Mouse (Mus musculus) midbrain, embryonic 12.5 days (tissue): ENCODE results near the gene Tmem108. TPM values are rescaled to one million over a fixed set of nuclear protein-coding genes. Genes with fewer than 3 reads are reported as not detected.
A peak's percentile ranks its signal among the peaks of the same experiment; 100 is the strongest.

Experiments
- ATAC-seq: fragments of 200-750 bp; cut with Nextera tagmentation; 2 replicates; pipeline ENCODE4 v1.8.0; 2017; ENCODE audit warnings: low read depth, moderate TSS enrichment, moderate library complexity; ENCODE audit not compliant: low FRiP score
- H3K27ac ChIP-seq: fragments of 300-500 bp; sonication (generic); replicated peaks from 2 replicates; pipeline ENCODE4 v1.5.1; 2016; ENCODE audit warnings: mild to moderate bottlenecking
- H3K27me3 ChIP-seq: fragments of 300-500 bp; sonication (generic); 2 replicates; pipeline ENCODE4 v1.6.1; 2016; ENCODE audit warnings: mild to moderate bottlenecking
- H3K36me3 ChIP-seq: fragments of 300-500 bp; sonication (generic); 2 replicates; pipeline ENCODE4 v1.6.1; 2016
- H3K4me1 ChIP-seq: fragments of 300-500 bp; sonication (generic); 2 replicates; pipeline ENCODE4 v1.6.1; 2016
- H3K4me2 ChIP-seq: fragments of 300-500 bp; sonication (generic); replicated peaks from 2 replicates; pipeline ENCODE4 v1.6.1; 2016; ENCODE audit warnings: mild to moderate bottlenecking, moderate library complexity
- H3K4me3 ChIP-seq: fragments of 300-500 bp; sonication (generic); 2 replicates; pipeline ENCODE4 v1.5.1; 2016; ENCODE audit warnings: mild to moderate bottlenecking
- H3K9ac ChIP-seq: fragments of 300-500 bp; sonication (generic); replicated peaks from 2 replicates; pipeline ENCODE4 v1.6.1; 2016; ENCODE audit warnings: mild to moderate bottlenecking, moderate library complexity
- H3K9me3 ChIP-seq: fragments of 300-500 bp; sonication (generic); 2 replicates; pipeline ENCODE4 v1.6.1; 2016; ENCODE audit warnings: mild to moderate bottlenecking
- WGBS: fragments of 180-500 bp; shearing (Covaris S2); methylation state at CpG from one replicate; pipeline ENCODE4 v1.1.7; 2016; 5-methylcytosine and 5-hydroxymethylcytosine counted together
- polyA plus RNA-seq: library from polyadenylated mRNA; unstranded; fragments of >200 nt; fragmentation: Nextera tagmentation; extraction: Ambion mirVana; gene quantifications from 2 replicates; pipeline ENCODE4 v1.2.1, GENCODE M21; 2016

Tmem108 gene
- polyA plus RNA-seq, 1 experiment from 2014 or later = 14.0 TPM

GRCm38 (mm10) chr9:103597861-103598260, 163.8 kb downstream of the Tmem108 start:
- H3K9me3 ChIP-seq = 0 out of 2 replicates have a peak, but pooled peaks cover 6% of the 10 kb centered on the region
- peaks cover 3% of the 10 kb centered on the region; the same call in 1 of the 2 replicates for H3K27me3 ChIP-seq
- no peak overlapping the region for H3K9ac ChIP-seq
- WGBS = 90% methylated on average over 2 of the region's 2 CpGs
- H3K27ac ChIP-seq = no peak overlapping the region
- no peaks in the 10 kb centered on the region for H3K36me3 ChIP-seq
- no peak overlapping the region for H3K4me3 ChIP-seq
- H3K4me1 ChIP-seq = peaks cover 20% of the 10 kb centered on the region
- ATAC-seq = no peak
- no peak overlapping the region for H3K4me2 ChIP-seq

DNA sequence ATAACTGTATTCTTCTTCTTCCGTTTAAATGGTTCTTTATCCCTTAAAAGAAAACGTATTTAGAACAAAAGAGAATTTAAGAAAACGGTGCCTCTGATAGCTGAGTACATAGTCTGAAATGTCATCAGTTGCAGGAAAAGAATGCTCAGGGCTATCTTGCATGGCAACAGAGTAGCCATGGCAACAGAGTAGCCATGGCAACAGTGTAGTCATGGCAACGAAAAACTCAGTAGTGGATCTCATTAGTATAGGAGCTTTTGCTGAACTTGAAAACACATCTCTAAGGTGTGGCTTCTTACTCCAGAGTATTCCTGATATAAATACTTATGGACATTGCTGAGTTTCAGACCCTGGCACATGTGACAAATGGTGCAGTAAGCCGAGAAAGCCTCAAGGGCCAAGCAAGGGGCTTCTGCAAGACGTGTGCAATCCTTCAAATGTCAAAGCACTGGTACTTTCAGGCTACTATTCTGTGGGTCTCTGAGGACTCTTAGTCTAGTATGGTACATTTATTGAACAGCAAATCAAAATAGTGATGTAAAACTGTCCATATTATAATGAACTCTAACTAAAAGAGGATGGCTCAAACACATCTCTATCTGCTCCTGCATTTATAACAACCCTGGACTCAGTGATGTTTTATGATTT, 166.3 kb downstream of the Tmem108 start:
- Histone ChIP-seq H3K27ac (peak overlapping the region; percentile 35; the same call in 1 of the 2 replicates), H3K4me3 (no peak overlapping the region), H3K36me3 (no peaks in the 10 kb centered on the region), H3K27me3 (peaks cover 3% of the 10 kb centered on the region; the same call in 1 of the 2 replicates), H3K9me3 (0 out of 2 replicates have a peak, but pooled peaks cover 6% of the 10 kb centered on the region), H3K9ac (no peak overlapping the region), H3K4me1 (peaks cover 20% of the 10 kb centered on the region), H3K4me2 (no peak overlapping the region)
- 29% methylated on average over 6 of the region's 6 CpGs for WGBS
- ATAC-seq = peak; percentile 91

- ATAC-seq = 0 out of 2 replicates have a peak, but pooled peaks have one; percentile 38
- peaks cover 3% of the 10 kb centered on the region; the same call in 1 of the 2 replicates for H3K27me3 ChIP-seq
- peak overlapping the region; percentile 55 for H3K27ac ChIP-seq
- 84% methylated on average over 7 of the region's 7 CpGs for WGBS
- 0 out of 2 replicates have a peak, but pooled peaks cover 6% of the 10 kb centered on the region for H3K9me3 ChIP-seq
- no peak overlapping the region for H3K4me2 ChIP-seq
- peaks cover 20% of the 10 kb centered on the region for H3K4me1 ChIP-seq
- H3K4me3 ChIP-seq = no peak overlapping the region
- H3K36me3 ChIP-seq = no peaks in the 10 kb centered on the region
- no peak overlapping the region for H3K9ac ChIP-seq
These were observed 167.0 kb downstream of the Tmem108 start for GRCm38 (mm10) chr9:103594423-103595189.

- Histone ChIP-seq H3K9me3 (0 out of 2 replicates have a peak, but pooled peaks cover 6% of the 10 kb centered on the region), H3K9ac (no peak overlapping the region), H3K4me1 (peaks cover 20% of the 10 kb centered on the region), H3K4me3 (no peak overlapping the region), H3K27ac (no peak overlapping the region), H3K4me2 (no peak overlapping the region), H3K27me3 (peaks cover 3% of the 10 kb centered on the region; the same call in 1 of the 2 replicates), H3K36me3 (no peaks in the 10 kb centered on the region)
- WGBS = 43% methylated on average over 4 of the region's 4 CpGs
- ATAC-seq = no peak
These were observed 168.6 kb downstream of the Tmem108 start for GRCm38 (mm10) chr9:103593079-103593478.

DNA sequence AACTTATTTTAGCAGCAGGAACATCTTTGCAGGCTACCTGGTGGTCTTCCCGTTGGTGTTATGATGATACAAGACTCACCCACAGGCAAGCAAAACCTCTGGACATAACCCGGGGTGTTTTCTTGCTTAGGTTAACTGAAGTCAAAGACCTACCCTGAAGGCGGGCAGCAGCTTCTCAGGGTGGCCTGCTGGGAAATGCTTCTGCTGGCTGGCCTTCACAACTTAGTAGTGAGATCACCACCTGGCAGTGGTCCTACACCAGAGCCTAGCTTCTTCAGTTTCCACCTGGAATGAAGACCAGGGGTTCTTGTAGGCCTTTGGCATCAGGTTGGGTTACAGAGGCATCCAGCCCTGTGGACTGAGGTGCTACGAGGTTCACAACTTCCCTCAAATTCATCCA, 169.7 kb downstream of the Tmem108 start:
- no peaks in the 10 kb centered on the region; the same call in 1 of the 2 replicates for H3K27me3 ChIP-seq
- peaks cover 20% of the 10 kb centered on the region for H3K4me1 ChIP-seq
- no peaks in the 10 kb centered on the region for H3K36me3 ChIP-seq
- H3K9me3 ChIP-seq = 0 out of 2 replicates have a peak, but pooled peaks cover 2% of the 10 kb centered on the region
- ATAC-seq = no peak
- H3K27ac ChIP-seq = no peak overlapping the region
- no peak overlapping the region for H3K9ac ChIP-seq
- no peak overlapping the region for H3K4me2 ChIP-seq
- 90% methylated on average over 4 of the region's 4 CpGs for WGBS
- H3K4me3 ChIP-seq = no peak overlapping the region

DNA sequence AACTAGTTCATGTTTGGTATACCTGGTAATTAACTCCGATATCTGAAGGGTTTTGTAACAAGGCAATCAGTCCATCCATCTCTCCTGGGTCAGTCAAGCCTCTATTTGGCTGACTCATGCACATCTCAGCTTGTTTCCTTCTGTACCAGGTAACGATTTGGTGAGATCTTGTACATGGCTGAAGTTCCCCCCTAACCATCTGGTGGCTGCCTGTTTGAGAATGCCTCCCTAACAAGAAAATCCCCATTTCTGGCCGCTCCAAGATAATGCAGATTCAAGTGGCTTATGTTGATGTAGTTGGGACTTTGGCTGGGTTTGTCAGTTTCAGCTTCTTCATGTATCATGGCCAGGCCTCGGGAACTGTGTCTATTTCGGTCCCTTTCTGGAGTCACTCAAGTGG, 170.8 kb downstream of the Tmem108 start:
- Histone ChIP-seq H3K4me3 (no peak overlapping the region), H3K9me3 (peaks cover 6% of the 10 kb centered on the region; the same call in 1 of the 2 replicates), H3K9ac (no peak overlapping the region), H3K4me2 (no peak overlapping the region), H3K27ac (no peak overlapping the region), H3K4me1 (peaks cover 20% of the 10 kb centered on the region), H3K27me3 (no peaks in the 10 kb centered on the region; the same call in 1 of the 2 replicates), H3K36me3 (no peaks in the 10 kb centered on the region)
- 94% methylated on average over 5 of the region's 5 CpGs for WGBS
- no peak for ATAC-seq

- Histone ChIP-seq H3K27me3 (no peaks in the 10 kb centered on the region; the same call in 1 of the 2 replicates), H3K9ac (no peak overlapping the region), H3K9me3 (peaks cover 6% of the 10 kb centered on the region; the same call in 1 of the 2 replicates), H3K4me3 (no peak overlapping the region), H3K36me3 (no peaks in the 10 kb centered on the region), H3K27ac (no peak overlapping the region), H3K4me2 (no peak overlapping the region), H3K4me1 (no peaks in the 10 kb centered on the region)
- ATAC-seq = peak; percentile 44; the same call in 1 of the 2 replicates
- WGBS = 79% methylated on average over 4 of the region's 4 CpGs
These were observed 176.8 kb downstream of the Tmem108 start for GRCm38 (mm10) chr9:103584865-103585264.

- Histone ChIP-seq H3K9ac (no peak overlapping the region), H3K4me2 (no peak overlapping the region), H3K27ac (no peak overlapping the region), H3K36me3 (no peaks in the 10 kb centered on the region), H3K27me3 (peaks cover 4% of the 10 kb centered on the region; the same call in 1 of the 2 replicates), H3K4me1 (no peaks in the 10 kb centered on the region), H3K4me3 (no peak overlapping the region), H3K9me3 (peaks cover 6% of the 10 kb centered on the region; the same call in 1 of the 2 replicates)
- no peak for ATAC-seq
- 93% methylated on average over 10 of the region's 10 CpGs for WGBS
These were observed 179.2 kb downstream of the Tmem108 start for GRCm38 (mm10) chr9:103582249-103582961.

DNA sequence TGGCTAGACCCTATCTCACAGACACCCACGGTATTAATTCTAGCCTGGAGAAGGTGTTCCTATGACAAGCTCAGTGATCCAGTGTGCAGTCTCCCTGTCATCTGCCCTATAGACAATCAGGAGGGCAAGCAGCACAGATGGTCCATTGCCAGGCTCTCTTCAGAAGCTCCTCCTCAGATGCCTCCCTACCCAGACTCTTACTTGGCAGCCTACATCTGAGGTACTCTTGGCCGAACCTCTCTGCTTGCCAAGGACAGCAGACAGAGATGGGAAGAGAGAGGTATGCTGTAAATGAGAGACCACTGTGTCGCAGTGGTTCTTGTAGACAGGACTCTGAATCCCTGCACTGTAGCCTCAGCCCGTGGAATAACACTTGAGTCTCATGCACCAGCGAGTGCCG, 181.0 kb downstream of the Tmem108 start:
- Histone ChIP-seq H3K4me2 (no peak overlapping the region), H3K27me3 (peaks cover 9% of the 10 kb centered on the region; the same call in 1 of the 2 replicates), H3K36me3 (no peaks in the 10 kb centered on the region), H3K27ac (no peak overlapping the region), H3K4me1 (peaks cover under 1% of the 10 kb centered on the region; the same call in 1 of the 2 replicates), H3K9ac (no peak overlapping the region), H3K4me3 (no peak overlapping the region), H3K9me3 (no peaks in the 10 kb centered on the region)
- ATAC-seq = no peak
- WGBS = 94% methylated on average over 6 of the region's 6 CpGs

DNA sequence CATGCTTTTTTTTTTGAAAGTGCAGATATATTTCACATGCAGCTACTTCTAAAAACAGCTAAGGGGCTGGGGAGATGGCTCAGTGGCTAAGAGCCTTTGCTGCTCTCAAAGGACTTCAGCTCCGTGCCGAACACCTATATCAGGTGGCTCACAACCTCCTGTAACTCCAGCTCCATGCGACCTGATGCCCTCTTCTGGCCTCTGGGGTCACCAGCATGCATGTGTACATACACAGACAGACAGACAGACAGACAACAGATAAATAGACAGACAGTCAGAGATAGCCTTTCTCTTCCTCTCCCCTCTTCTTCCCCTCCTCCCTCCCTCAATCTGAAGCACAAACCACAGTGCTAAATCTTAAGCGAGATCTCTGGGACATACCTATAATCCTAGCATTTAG, 181.5 kb downstream of the Tmem108 start:
- WGBS = 90% methylated on average over 4 of the region's 4 CpGs
- Histone ChIP-seq H3K27ac (no peak overlapping the region), H3K4me1 (peaks cover 5% of the 10 kb centered on the region), H3K27me3 (peaks cover 13% of the 10 kb centered on the region; the same call in 1 of the 2 replicates), H3K9me3 (no peaks in the 10 kb centered on the region), H3K4me2 (no peak overlapping the region), H3K9ac (no peak overlapping the region), H3K36me3 (no peaks in the 10 kb centered on the region), H3K4me3 (no peak overlapping the region)
- ATAC-seq = no peak

DNA sequence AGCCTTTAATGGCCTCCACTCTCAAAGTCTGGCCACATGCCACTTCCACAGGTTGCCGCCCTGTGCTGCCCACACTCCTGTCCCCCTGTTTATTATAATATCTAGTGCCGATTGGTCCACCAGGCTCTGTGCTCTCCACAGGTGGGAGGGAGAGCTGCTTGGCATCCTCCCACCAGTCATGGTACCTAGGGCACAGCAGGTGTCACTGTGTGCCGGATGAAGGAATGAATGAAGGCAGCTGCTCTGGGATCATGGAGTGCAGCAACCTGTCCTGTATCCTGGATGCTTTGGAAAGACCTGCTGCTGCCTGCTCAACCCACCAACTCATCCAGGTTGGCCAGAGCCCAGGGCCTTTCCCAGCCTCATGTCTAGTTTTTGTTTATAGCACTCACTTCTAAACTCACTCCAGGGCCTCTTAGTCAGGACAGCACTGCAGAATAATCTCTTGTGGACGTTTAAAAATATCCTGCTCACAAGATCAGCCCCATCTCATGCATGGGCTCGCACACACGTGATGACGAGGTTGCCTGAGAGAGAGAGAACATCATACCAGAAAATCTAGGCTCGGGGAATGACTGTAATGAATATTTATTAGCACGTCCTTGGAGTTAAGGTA, 182.1 kb downstream of the Tmem108 start:
- 86% methylated on average over 9 of the region's 9 CpGs for WGBS
- H3K4me1 ChIP-seq = peaks cover 12% of the 10 kb centered on the region
- no peak overlapping the region for H3K4me3 ChIP-seq
- no peak for ATAC-seq
- H3K36me3 ChIP-seq = no peaks in the 10 kb centered on the region
- no peaks in the 10 kb centered on the region for H3K9me3 ChIP-seq
- no peak overlapping the region for H3K9ac ChIP-seq
- no peak overlapping the region for H3K4me2 ChIP-seq
- no peak overlapping the region for H3K27ac ChIP-seq
- H3K27me3 ChIP-seq = peaks cover 13% of the 10 kb centered on the region; the same call in 1 of the 2 replicates
